Mouse (Mus musculus) cerebellum, adult 11-12 months (tissue): ENCODE measurements at regions not wholly inside any gene's neighbourhood (a gene's known extent, or its start where the extent isn't known, plus 50 kb on each side); places are given as distances from the start of the nearest gene placed in this dataset.

Source experiments
- DNase-seq: peaks from one replicate; pipeline ENCODE4 v3.0.0; 2022

DNA sequence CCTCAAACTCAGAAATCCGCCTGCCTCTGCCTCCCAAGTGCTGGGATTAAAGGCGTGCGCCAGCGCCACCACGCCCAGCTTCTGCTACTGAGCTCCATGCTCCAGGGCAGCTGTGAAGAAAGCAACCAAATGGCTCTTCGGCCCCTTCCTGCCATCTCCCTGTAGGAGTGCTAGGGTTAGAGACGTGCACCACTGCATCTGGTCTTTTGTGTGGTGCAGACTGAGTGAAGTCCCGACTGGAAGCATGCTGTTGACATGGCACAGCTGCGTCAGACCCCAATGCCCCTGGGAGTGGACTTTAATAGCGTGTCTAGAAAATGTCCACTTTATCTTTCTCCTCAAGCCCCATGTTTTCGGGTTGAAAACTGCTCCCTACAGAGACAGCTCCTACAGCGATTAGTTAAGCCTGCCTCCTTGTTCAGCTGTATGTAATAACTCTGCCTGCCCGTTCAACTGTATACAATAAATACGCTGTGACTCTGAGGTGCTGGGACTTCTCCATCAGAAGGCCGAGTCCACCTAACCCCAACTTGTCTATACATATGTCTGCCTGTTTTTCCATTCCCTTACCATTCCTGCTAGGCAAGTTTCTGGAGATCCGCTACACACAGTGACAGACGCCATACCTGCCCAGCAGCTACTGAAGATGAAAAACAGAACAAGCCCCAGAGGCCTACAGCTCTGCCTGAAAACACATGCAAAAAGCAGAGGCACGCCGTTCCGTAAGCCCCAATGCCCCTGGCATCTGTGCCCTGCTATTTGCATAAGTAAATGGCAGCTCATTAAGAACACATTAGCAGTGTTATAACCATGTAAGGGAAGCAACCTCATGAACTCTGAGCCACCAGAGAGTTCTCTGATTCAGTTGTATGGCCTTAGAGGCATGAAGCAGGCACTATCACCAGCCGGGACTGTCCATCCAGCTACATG is 105.2 kb downstream of the Ier5 start:
- no peak for DNase-seq

DNA sequence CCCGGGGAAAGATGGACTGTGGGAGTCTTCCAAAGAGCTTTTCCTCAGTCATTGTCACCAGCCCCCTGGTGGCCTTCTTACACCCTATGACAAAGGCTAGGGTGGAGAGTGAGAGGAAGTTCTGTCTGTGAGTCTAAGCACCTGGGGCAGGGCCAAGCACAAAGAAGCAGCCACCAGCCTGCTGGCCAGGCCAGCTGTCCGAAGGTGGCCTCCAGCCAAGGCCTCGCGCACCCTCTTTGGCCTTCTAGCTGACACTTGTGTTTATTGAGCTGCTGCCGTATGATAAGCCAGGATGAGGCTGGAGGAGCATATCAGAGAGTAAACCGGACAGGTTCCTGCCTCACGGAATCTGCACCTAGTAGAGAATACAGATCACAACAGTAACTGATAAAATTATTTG is 99.0 kb upstream of the Cacna1e start:
- DNase-seq: peak; percentile 83

DNA sequence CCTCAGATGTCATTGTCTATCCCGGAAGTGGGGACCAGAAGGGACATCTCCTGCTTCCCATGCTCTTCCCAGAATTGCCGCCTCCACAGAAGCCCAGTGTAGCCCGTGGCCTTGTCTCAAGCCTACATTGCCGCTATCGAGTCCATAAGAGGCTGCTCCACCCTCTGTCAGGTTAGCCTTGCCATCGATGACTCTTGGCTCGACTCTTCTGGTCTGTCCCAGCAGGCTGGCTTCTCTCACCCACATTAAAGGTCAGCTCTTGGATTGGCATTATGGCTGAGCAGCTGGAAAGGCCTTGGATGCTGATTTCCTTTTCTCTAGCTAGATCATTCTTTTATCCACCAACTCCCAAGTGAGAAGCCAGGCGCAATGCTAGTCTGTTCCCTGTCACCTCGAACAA is 98.5 kb upstream of the Cacna1e start:
- no peak for DNase-seq

DNA sequence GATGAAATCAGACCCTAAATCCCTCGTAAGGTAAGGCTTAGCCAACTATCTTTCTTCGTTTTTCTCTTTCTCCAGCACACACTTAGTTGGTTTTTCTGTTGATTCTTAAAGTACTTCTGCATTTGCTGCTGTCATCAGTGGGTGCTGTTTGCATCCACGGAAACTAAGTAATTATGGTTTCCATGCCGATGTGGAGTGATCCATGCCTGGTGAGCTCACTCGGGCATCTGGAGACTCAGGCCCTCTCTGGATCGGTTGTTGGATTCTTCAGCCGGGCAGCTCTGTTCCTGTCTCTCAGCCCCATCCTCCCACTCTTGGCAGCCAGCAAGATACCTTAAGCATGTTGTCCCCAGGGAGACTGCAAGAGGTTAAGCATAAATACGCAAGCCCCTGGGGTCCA is 97.4 kb upstream of the Cacna1e start:
- no peak for DNase-seq

DNA sequence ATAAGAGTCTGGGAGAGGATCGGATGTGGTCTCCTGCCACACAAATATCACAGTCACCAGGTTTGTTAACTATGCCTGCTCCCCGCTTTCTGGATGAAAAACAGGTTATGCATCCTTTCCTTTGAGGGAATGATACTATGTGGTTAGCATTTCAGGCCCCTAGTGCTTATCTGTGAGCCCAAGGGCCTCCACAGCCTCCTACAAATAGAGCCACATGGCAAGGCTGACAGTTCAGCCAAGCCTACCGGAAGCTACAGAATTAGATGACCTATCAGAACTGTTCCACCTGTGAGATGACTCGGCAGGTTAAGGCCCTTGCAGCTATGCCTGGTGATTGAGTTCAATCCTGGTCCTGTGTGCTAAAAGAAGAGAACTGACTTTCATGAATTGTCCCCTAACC is 91.4 kb upstream of the Cacna1e start:
- no peak for DNase-seq

DNA sequence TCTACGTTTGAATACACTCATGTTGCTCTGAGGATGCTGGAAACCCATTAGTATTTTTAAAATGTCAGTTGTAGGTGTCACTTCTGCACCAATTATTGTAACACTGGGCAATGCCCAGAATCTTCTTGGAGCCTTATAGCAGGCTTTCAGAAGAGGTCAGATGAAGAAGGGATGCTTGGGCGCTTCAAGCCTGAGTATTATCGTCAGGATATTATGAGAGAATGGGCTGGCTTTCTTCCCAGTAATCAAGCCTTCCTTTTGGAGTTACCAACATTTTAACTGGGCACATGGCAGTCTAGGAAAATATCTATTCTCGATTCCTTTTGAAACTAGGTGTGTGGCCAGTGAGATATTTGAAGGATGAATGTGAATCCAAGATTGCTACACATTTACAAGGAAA is 77.0 kb upstream of the Cacna1e start:
- no peak for DNase-seq

DNA sequence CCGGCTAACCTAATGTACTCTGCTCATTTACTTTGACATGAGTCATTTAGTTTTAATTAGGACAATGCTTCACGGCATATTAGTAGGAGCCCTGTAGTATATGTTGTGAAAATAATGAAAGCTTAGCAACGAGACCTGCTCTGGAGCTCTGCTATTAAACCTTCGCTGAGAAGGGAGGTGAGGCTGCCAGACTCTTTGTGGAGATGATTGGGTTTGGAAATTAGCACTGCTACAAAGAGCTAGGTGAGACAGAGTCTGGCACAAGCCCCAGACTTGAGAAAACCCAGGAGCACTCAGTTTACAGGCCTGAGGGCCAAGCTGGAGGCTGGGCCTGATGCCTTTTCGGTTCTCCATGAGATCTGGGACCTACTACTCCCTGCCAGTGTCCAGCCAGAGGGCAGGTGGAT is 72.3 kb upstream of the Cacna1e start:
- DNase-seq: peak; percentile 35

DNA sequence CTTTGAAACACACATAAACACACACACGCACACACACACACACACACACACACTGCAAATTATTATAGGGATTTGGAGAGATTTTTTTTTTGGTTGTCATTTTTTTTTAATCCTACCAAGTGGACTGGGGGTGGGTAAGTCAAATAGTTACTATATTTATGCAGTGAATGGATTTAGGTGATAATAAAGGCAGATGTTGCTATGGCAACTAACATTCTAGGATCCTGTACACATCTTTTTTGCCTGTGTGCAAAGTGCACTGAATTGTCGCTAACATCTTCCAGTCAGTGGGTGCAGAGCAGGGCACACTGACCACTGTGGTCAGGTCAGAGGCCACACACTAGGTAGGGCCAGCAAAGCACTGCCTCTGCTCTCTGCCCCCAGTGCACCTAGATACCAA is 68.4 kb upstream of the Cacna1e start:
- DNase-seq: no peak
